Mouse (Mus musculus): ENCODE measurements around the gene Med18.

- TF ChIP-seq CTCF (IDR thresholded peaks at IDR 0.05; ENCODE audit: extremely low read depth, insufficient read depth, insufficient read length, insufficient replicate concordance) (no peak), POLR2A (IDR thresholded peaks at IDR 0.05; ENCODE audit: low read depth, low read length) (no peak)
These were observed 42.2 kb downstream of the Med18 start for GRCm38 (mm10) chr4:132421556-132421922.
